Mouse (Mus musculus): ENCODE measurements at regions not wholly inside any gene's neighbourhood (a gene's known extent, or its start where the extent isn't known, plus 50 kb on each side); places are given as distances from the start of the nearest gene placed in this dataset.

GRCm38 (mm10) chr13:51336726-51337125, 71.7 kb upstream of the S1pr3 start:
- DNase-seq (ENCODE audit: low spot score in 2 of 2) = no peak

GRCm38 (mm10) chr13:51337931-51338330, 70.5 kb upstream of the S1pr3 start:
- DNase-seq (ENCODE audit: low spot score in 2 of 2) = no peak

- DNase-seq (ENCODE audit: low spot score in 2 of 2) = no peak
These were observed 63.1 kb upstream of the S1pr3 start for GRCm38 (mm10) chr13:51345321-51345720.

GRCm38 (mm10) chr13:51345839-51346550, 62.4 kb upstream of the S1pr3 start:
- DNase-seq (ENCODE audit: low spot score in 2 of 2) = no peak

GRCm38 (mm10) chr13:51348707-51349106, 59.7 kb upstream of the S1pr3 start:
- DNase-seq (ENCODE audit: low spot score in 2 of 2) = no peak

GRCm38 (mm10) chr13:51349818-51350551, 58.5 kb upstream of the S1pr3 start:
- no peak for DNase-seq (ENCODE audit: low spot score in 2 of 2)

- DNase-seq (ENCODE audit: low spot score in 2 of 2) = no peak
These were observed 55.6 kb upstream of the S1pr3 start for GRCm38 (mm10) chr13:51352874-51353273.

GRCm38 (mm10) chr13:51355507-51355906, 52.9 kb upstream of the S1pr3 start:
- no peak for DNase-seq (ENCODE audit: low spot score in 2 of 2)

Data from natural killer cell, adult 2 months (primary cell).